Mouse (Mus musculus) bone marrow macrophage, adult 2 months (primary cell): Measurements from ENCODE around the gene Uck2.

ENCODE experiments used
- CTCF ChIP-seq: IDR thresholded peaks from 2 replicates; pipeline ENCODE4 v1.5.1; 2012; ENCODE audit warnings: low read depth, mild to moderate bottlenecking, low read length, moderate library complexity
- POLR2A ChIP-seq: IDR thresholded peaks from 2 replicates; pipeline ENCODE4 v1.6.1; 2012; ENCODE audit warnings: mild to moderate bottlenecking, low read depth, low read length, borderline replicate concordance

GRCm38 (mm10) chr1:167245180-167245641, 39.9 kb downstream of the Uck2 start:
- TF ChIP-seq CTCF, result no peak
- TF ChIP-seq POLR2A, result no peak
